Mouse (Mus musculus): ENCODE measurements around the gene Slc22a6.

Slc22a6 gene

DNA sequence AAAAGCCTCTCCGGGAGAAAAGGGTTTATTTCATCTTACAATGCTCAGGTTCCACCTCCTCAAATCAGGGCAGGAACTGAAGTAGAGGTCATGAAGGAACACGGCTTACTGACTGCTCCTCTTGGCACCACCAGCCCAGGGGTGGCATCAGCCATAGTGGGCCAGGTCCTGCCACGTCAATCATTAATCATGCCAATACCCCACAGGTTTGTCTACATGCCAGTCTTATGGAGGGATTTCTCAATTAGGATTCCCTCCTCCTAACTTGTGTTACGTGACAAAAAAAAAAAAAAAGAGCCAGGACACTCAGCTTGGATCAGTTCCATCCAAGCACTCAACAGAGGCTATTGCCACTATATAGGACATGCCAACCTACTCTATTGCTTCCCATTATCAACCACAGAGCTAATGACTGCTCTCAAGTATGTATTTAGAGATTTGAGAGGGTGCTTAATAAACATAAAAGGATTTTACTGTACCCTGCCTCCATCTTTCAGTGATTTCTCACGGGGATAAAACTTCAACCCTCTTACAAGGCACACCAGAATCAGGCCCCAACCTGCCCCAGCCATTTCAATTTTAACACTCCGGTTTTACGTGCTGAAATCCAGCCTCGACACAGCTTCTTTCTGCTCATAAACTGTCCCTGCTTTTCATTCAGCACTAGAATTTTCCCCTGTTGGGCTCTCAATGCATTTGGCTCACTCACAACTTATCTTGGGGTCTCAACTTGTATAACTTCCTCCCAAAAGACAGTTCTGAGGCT lies 6.3 kb upstream of the Slc22a6 start:
- DNase-seq: no peak

DNA sequence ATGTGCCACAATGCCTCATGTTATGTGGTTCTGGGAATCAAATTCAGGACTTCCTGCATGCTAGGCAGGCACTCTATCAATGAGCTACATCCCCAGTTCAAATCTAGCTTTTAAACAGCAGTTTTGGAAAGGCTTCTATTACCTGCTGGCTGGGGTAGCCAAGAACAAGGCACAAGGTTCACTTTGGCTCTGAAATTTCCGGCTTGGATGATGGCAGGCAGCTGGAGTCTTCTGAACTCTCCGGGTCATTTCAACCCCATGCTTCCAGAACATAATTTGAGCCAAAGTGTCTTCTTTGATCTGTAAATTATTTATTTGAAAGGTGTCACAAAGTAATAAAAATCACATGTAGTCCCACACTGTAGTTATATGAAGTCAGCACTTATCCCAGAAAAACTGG lies 4.7 kb upstream of the Slc22a6 start:
- DNase-seq: no peak

DNA sequence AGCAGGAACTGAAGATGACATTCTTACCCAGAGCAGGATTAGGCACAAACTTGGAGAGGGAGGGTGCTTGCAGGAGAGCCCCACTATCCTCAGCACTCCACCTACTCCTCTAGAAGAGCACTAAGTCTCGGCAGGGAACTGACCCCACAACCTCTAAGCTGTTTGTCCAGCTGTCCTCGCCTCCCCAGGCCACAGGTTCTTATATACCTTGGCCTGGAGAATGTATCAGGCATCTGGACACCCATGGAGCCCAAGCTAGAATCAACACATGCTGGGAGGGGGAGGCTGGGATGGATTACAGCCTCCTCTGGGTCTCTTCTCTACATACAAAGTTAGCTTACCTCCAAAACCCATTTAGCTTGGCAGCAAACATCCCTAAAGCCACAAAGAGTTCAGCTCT lies 3.5 kb upstream of the Slc22a6 start:
- no peak for DNase-seq

DNA sequence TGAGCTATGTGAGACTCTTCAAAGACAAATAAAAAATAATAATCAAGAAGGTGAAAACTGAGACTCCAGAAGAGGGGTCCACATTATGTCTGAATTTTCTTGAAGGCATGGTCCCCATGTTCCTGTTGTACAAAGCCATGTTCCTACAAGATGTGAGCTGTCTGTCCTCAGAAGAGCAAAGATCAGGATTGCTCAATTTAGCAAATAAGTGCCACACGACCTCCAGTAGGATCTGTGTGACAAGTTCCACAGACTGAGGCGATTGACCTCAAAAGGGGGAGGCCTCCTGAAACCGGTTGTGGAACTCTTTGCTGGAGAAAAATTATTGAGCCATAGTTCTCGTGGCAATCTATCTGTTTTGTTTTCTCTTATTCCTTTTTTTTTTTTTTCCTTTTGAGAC lies 1.5 kb upstream of the Slc22a6 start:
- no peak for DNase-seq

DNA sequence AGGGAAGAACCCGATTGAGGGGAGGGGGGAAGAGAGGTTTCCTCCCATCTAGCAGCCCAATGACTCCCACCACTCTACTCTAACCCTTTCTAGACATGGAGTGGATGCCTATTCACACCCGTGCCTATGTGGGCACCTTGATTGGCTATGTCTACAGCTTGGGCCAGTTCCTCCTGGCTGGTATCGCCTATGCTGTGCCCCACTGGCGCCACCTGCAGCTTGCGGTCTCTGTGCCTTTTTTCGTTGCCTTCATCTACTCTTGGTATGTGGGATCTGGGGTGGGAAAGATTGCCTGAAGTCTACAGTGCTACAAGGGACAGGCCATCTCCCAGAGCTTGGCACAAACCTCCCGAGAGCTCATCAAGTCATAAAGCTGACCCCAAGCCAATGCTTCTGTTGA lies 3.3 kb downstream of the Slc22a6 start:
- DNase-seq: no peak

DNA sequence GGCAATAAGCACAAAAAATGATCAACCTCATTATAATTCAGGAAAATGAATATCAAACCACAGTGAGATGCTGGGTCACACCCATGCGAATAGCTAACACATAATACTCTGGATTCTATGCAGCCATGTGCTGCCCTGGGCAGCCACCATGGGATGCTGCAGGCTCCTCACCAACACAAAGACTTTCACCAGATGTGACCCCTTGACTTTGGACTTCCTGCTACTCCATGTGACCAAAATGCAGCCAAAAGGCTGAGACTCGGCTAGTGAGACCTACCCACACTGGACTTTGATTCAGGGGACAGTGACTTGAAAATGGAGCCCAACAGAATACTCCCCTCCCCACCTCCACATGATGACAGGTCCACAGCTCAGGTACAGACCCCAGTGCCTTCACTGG lies 12.4 kb downstream of the Slc22a6 start:
- DNase-seq: no peak

DNA sequence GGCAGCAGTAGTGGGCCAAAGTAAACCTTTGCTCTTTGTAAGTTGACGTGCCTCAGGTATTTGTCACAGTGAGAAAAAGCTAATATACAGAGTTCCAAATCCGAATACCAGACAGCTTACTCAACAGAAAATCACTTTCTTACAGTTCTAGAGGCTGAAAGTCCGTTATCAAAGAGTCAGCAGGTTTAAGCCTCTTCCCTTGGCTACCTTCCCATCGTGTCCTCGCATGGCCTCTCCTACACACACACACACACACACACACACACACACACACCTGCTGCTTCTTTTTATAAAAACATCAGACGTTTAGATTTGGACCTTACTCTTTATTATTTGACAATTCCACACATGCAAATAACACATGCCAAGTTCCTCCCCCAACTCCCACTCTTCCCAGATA lies 13.0 kb downstream of the Slc22a6 start:
- DNase-seq: no peak

DNA sequence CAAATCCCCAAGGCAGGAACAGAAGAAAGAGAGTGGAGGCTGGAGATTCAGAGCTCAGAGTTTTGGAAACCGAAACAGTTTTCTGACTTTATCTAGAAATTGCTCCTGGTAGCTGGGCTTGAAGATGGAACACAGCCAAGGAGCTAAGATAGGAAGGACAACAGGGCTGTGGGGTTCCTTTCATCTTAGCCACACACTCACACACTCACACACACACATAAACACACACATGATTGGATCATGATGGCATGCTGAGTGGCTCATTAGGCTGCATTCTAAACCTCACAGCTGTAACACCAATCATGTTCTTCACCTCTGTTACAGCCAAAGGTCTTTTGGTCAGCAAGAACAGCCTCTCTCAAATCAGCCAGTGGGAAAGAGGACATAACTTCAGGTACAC lies 14.2 kb downstream of the Slc22a6 start:
- no peak for DNase-seq

DNA sequence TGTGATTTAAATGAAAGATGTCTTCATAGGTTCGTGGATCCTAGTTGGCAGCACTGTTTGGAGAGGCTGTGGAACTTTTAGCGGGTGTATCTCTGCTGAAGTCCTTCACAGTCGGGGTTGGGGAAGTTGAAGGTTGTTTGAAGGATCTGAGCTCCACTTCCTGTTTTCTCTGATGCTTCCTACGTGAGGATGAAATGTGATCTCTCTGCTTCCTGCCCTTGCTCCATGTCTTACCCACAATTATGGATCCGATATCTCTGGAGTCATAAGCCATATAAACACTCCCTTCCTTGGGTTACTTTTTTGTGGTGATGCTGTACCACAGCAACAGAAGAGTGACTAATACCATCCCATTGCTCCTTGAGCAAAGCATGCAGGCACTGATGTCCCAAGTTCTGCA lies 24.2 kb downstream of the Slc22a6 start:
- no peak for DNase-seq

DNA sequence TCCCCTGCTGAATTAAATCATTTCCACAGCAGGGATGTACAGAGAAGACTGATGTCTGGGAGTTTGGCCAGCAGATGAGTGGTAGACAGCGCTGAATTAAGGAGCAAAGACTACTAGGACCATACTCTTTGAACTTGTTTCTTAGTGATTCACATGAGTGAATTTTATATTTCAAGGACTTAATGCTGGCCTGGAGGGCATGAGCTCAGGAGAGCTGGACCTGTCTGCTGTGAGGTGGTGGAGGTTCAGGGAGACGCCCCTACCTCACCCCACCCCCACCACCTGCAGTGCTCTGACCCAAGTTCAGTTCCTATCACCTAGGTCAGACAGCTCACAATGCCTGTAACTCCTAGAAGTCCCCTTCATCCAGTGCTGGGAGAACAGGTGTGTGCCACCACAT lies 28.6 kb downstream of the Slc22a6 start:
- DNase-seq: no peak

DNA sequence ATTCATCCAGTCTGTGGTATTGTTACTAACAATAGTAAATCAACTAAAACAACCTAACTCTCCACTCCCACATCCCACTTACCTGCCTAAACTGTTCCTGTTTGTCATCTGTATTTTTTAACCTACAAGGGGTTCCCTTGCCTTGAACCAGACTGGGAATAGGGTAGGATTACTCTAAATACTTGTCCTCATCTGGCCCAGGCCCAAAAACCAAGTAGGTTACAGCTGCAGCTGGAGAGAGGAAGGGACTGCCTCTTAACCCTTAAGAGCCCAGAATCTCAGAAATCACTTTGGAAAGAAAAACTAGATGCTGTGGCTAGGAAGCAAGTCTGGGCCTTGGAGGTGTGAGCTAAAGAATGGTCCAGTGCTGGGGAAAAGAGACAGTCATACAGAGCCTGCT lies 38.0 kb downstream of the Slc22a6 start:
- DNase-seq: no peak

DNA sequence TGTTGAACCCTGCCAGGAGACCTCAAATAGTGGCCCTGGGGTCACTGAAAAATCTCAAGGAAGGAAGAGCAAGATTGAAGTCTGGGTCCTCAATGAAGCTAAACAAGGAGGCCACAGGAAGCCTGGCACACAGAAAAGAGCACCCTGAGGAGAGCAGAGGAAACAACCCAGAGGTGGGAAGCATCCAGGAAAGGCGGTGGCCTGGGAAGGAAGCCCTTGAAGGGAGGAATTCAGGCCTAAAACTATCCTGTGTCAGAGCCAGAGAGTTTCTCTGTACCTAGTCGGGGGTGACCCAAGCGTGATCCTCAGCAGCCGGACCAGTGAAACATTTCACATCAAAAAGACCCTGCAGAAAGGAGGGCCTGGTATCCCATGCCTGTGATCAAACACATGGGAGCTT lies 38.5 kb downstream of the Slc22a6 start:
- DNase-seq: no peak

DNA sequence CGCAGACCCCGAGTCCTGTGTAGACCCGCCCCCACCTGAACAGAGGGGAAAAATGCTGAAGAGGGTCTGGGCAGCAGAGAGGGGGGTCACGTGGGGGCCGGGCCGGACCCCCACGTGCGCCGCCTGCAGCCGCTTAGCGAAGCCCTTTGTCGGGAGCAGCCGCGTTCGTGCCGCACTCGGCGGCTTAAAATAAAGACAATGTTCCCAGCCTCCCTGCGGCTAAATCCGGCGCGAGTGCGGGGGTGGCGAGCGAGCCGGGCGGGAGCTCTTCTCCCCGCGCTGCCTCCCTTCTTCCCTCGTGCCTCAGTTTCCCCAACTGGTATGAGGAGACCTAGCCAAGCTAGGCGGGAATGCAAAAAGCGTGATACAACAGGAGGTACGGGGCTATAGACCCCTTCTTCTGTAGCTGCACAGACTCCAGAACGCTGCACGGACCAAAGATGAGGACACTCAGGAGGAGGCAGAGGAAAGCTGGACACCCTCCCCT lies 44.0 kb downstream of the Slc22a6 start:
- DNase-seq: no peak

DNA sequence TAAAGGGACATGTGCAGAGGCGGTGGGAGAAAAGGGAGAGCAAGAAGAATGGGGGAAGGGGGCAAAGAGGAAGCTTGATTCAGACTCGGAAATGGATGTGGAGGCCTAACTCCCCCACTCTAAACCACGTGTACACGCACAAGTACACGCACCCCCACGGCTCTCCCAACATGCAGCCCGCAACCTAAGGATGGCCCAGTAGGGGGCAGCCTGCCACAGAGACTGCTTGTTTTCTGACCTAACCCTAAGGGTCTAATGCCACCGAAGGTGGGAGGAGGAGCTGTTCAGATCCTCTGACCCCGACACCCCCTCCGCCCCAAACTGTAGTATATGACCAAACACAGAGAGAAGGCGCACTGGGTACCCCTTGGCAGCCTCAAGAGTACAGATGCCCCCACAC lies 44.5 kb downstream of the Slc22a6 start:
- DNase-seq: peak; percentile 31 to 40

DNA sequence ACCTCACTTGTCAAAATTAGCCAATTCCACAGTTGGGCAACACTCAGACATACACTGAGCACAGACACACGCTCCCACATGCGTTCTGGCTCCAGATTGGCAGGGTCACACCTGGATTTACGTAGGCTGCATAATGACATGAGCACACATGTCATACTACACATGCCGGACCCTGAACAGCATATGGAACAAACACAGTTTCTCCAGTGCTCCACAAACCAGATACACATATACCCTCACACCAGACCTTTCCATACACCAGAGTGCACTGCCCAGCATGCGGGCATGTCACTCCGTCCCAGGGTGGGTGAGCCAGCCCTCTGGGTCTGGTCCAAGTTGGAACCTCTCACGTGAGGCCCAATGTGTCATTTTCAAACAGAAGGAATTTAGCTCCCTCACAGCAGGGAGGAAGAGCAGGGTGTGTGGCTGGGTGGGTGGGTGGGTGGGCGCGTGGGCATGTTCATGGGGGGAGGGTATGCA lies 45.6 kb downstream of the Slc22a6 start, which contains the start of gene Chrm1:
TSS of gene Chrm1 (plus strand) at position 430 of the 480 bp plus-strand sequence.
- DNase-seq: no peak

DNA sequence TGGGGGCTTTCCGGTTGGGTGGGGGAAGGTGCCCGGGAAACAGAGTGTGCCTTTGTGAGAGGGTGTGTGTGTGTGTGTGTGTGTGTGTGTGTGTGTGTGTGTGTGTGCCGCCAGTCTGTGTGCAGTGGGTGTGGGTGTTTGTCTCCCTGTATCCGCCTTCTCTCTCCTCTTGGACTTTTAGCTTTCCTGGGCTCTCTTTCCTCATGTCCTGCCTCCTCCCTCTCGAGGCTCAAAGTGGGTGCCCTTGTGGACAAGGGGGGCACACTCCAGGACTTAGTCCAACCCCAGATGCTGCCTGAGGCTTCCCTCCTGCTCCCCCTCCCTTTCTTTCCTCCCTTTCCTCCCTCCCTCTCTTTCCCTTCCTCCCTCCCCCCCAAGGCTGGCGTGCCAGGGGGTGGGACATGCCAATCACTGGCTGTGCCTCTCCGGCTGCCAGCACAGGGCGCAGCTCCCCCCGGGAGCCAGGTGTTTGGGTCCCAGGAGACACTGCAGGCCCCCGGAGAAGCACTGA lies 46.1 kb downstream of the Slc22a6 start:
- DNase-seq: no peak

DNA sequence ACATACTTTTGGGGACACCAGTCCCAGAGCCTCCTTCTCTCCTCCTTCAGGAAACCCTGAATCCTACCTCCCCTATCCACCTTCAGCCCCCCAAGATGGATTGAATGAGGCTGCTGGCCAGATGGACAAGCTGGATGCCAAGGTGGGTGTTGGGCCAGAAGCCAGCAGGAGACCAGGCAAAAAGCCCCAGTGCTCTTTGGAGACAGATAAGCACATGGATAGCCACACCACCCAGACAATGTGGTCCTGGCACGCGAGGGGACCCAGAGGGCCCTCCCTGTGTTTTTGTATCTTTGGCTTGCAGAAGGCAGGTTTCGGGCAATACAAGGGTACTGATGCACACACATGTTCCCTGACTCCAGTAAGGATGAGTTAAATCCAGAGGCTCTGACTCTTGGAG lies 47.0 kb downstream of the Slc22a6 start:
- DNase-seq: no peak

DNA sequence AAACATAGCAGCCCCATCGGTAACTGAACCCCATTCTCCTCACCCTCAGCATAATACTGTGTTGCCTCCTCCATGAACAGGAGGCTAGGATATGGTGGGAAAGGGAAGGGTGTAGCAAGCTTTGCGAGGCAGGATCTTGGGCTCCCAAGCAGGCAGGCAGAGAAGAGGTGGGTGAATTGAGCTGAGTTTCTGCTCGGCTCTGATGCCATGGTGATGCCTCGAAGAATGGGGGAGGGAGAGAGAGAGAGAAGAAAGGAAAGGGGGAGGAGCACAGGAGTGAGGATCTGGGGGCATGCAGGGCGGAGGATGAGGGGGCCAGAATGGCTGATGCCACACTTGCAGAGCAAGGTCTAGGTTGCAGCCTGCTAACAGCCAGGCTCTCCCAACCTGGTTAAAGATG lies 47.9 kb downstream of the Slc22a6 start:
- no peak for DNase-seq

DNA sequence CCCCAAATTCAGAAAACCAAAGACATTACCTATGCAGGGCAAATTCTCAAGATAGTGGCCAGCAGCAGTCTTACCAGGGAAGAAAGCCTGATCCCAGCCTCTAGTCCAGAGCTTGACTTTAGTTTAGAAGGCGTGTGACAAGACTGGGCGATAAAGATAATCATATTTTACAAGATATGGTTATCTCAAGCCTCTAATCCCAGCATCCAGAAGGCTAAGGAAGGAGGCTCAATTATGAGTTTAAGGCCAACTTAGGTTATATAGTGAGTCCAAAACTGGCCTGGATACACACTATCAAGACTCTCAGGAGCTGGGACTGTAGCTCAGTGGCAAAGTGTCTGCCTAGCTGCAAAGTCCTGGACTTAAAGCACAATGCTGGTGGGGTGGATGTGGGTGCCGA lies 55.0 kb downstream of the Slc22a6 start:
- no peak for DNase-seq

DNA sequence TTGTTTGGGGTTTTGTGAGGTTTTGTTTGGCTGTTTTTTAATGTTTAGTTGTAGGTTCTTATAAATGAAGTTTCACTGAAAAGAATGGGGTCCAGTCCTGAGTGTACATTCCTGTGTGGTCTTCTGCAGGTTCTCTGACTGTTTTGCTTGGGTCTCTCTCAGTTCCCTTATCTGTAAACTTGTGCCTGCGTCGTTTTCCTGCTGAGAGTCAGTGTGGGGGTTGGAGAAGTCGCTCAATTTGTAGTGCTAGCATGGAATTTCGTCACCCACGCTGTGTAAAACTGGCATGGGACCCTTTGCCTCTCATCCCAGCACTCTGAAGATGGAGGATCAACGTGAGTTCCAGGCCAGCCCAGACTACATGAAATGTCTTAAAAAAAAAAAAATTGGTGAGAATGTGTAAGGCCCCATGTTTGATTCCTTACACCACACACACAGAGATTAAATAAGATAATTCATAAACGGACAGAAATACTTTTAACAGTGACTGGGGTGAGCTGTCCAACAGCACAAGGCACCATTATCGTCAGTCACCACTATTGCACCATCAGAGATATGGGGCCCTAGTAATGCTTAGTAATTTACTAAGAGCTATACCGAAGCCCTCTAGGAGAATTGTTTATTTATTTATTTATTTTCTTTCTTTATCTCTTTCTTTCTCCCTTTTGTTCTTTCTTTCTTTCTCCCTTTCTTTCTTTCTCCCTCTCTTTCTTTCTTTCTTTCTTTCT lies 55.7 kb downstream of the Slc22a6 start:
- DNase-seq: no peak

Measured in thymus, adult 18-20 months (tissue).